Mouse (Mus musculus): ENCODE data around the gene Slc4a1. TPM values are rescaled to one million over a fixed set of nuclear protein-coding genes. Genes with fewer than 3 reads are reported as not detected.

Gene Slc4a1
- polyA plus RNA-seq, 1 experiment from 2014 or later, result 7.2 TPM

GRCm38 (mm10) chr11:102339195-102339594 lies 26.8 kb downstream of the Slc4a1 start:
- Histone ChIP-seq H3K9ac (no peak overlapping the region), H3K27me3 (no peaks in the 10 kb centered on the region), H3K36me3 (no peaks in the 10 kb centered on the region), H3K4me2 (replicated peaks) (no peak overlapping the region), H3K27ac (no peak overlapping the region), H3K4me3 (no peak overlapping the region), H3K9me3 (no peaks in the 10 kb centered on the region), H3K4me1 (peaks cover 7% of the 10 kb centered on the region; the same call in 1 of the 2 replicates)
- no peak for ATAC-seq (ENCODE audit: low FRiP score, low read depth)
- WGBS, result 71% methylated on average over 11 of the region's 11 CpGs

- H3K27me3 ChIP-seq, result no peaks in the 10 kb centered on the region
- no peaks in the 10 kb centered on the region for H3K9me3 ChIP-seq
- H3K4me2 ChIP-seq (replicated peaks), result no peak overlapping the region
- H3K36me3 ChIP-seq, result no peaks in the 10 kb centered on the region
- no peak for ATAC-seq (ENCODE audit: low FRiP score, low read depth)
- no peak overlapping the region for H3K4me3 ChIP-seq
- H3K4me1 ChIP-seq, result peaks cover 7% of the 10 kb centered on the region; the same call in 1 of the 2 replicates
- WGBS, result 33% methylated on average over 3 of the region's 3 CpGs
- no peak overlapping the region for H3K9ac ChIP-seq
- no peak overlapping the region for H3K27ac ChIP-seq
Observed at GRCm38 (mm10) chr11:102338561-102338960, 27.4 kb downstream of the Slc4a1 start.

- H3K4me3 ChIP-seq, result no peak overlapping the region
- WGBS, result 22% methylated on average over 1 of the region's 1 CpGs
- ATAC-seq (ENCODE audit: low FRiP score, low read depth), result no peak
- peaks cover 7% of the 10 kb centered on the region; the same call in 1 of the 2 replicates for H3K4me1 ChIP-seq
- no peak overlapping the region for H3K4me2 ChIP-seq (replicated peaks)
- no peaks in the 10 kb centered on the region for H3K36me3 ChIP-seq
- no peaks in the 10 kb centered on the region for H3K27me3 ChIP-seq
- H3K9ac ChIP-seq, result no peak overlapping the region
- no peaks in the 10 kb centered on the region for H3K9me3 ChIP-seq
- H3K27ac ChIP-seq, result no peak overlapping the region
Observed at GRCm38 (mm10) chr11:102337921-102338320, 28.1 kb downstream of the Slc4a1 start.

GRCm38 (mm10) chr11:102336191-102336590 lies 29.8 kb downstream of the Slc4a1 start:
- H3K27ac ChIP-seq, result no peak overlapping the region
- no peak overlapping the region for H3K4me3 ChIP-seq
- 65% methylated on average over 1 of the region's 1 CpGs for WGBS
- H3K9me3 ChIP-seq, result no peaks in the 10 kb centered on the region
- H3K36me3 ChIP-seq, result no peaks in the 10 kb centered on the region
- ATAC-seq (ENCODE audit: low FRiP score, low read depth), result no peak
- H3K9ac ChIP-seq, result no peak overlapping the region
- no peak overlapping the region for H3K4me2 ChIP-seq (replicated peaks)
- H3K4me1 ChIP-seq, result peaks cover 7% of the 10 kb centered on the region; the same call in 1 of the 2 replicates
- H3K27me3 ChIP-seq, result no peaks in the 10 kb centered on the region

- Histone ChIP-seq H3K9me3 (no peaks in the 10 kb centered on the region), H3K9ac (no peak overlapping the region; the same call in 1 of the 2 replicates), H3K4me3 (no peak overlapping the region), H3K27ac (no peak overlapping the region), H3K4me2 (replicated peaks) (no peak overlapping the region), H3K4me1 (peaks cover 7% of the 10 kb centered on the region; the same call in 1 of the 2 replicates), H3K36me3 (no peaks in the 10 kb centered on the region), H3K27me3 (no peaks in the 10 kb centered on the region)
- ATAC-seq (ENCODE audit: low FRiP score, low read depth), result no peak
- WGBS, result 42% methylated on average over 9 of the region's 9 CpGs
Observed at GRCm38 (mm10) chr11:102334973-102335700, 30.9 kb downstream of the Slc4a1 start.

- Histone ChIP-seq H3K36me3 (no peaks in the 10 kb centered on the region), H3K9me3 (no peaks in the 10 kb centered on the region), H3K27ac (no peak overlapping the region), H3K4me3 (no peak overlapping the region), H3K4me1 (peaks cover 3% of the 10 kb centered on the region; the same call in 1 of the 2 replicates), H3K9ac (no peak overlapping the region), H3K27me3 (no peaks in the 10 kb centered on the region), H3K4me2 (replicated peaks) (no peak overlapping the region)
- WGBS, result 67% methylated on average over 4 of the region's 4 CpGs
- no peak for ATAC-seq (ENCODE audit: low FRiP score, low read depth)
Observed at GRCm38 (mm10) chr11:102334010-102334409, 32.0 kb downstream of the Slc4a1 start.

- no peak overlapping the region for H3K4me3 ChIP-seq
- H3K27ac ChIP-seq, result no peak overlapping the region
- no peak overlapping the region for H3K9ac ChIP-seq
Observed at GRCm38 (mm10) chr11:102333061-102333460, 32.9 kb downstream of the Slc4a1 start.

GRCm38 (mm10) chr11:102331806-102332205 lies 34.2 kb downstream of the Slc4a1 start:
- WGBS, result 52% methylated on average over 4 of the region's 4 CpGs

More at GRCm38 (mm10) chr11:102333061-102333460, 32.9 kb downstream of the Slc4a1 start:
- ATAC-seq (ENCODE audit: low FRiP score, low read depth), result no peak
- H3K9me3 ChIP-seq, result no peaks in the 10 kb centered on the region
- H3K36me3 ChIP-seq, result no peaks in the 10 kb centered on the region
- H3K4me1 ChIP-seq, result no peaks in the 10 kb centered on the region
- no peak overlapping the region for H3K4me2 ChIP-seq (replicated peaks)
- no peaks in the 10 kb centered on the region for H3K27me3 ChIP-seq

GRCm38 (mm10) chr11:102330039-102330438 lies 36.0 kb downstream of the Slc4a1 start:
- no peak overlapping the region for H3K9ac ChIP-seq
- no peaks in the 10 kb centered on the region for H3K36me3 ChIP-seq
- peaks cover 3% of the 10 kb centered on the region; the same call in 1 of the 2 replicates for H3K27me3 ChIP-seq
- no peak overlapping the region for H3K27ac ChIP-seq
- 71% methylated on average over 3 of the region's 3 CpGs for WGBS
- no peaks in the 10 kb centered on the region for H3K9me3 ChIP-seq
- no peak for ATAC-seq (ENCODE audit: low FRiP score, low read depth)
- H3K4me2 ChIP-seq (replicated peaks), result no peak overlapping the region
- H3K4me1 ChIP-seq, result no peaks in the 10 kb centered on the region
- no peak overlapping the region for H3K4me3 ChIP-seq

More at GRCm38 (mm10) chr11:102331806-102332205, 34.2 kb downstream of the Slc4a1 start:
- ATAC-seq (ENCODE audit: low FRiP score, low read depth), result no peak
- H3K4me1 ChIP-seq, result no peaks in the 10 kb centered on the region
- H3K9me3 ChIP-seq, result no peaks in the 10 kb centered on the region
- H3K36me3 ChIP-seq, result no peaks in the 10 kb centered on the region
- H3K27ac ChIP-seq, result no peak overlapping the region
- H3K4me3 ChIP-seq, result no peak overlapping the region
- no peak overlapping the region for H3K9ac ChIP-seq
- H3K27me3 ChIP-seq, result 0 out of 2 replicates have a peak, but pooled peaks cover 3% of the 10 kb centered on the region
- H3K4me2 ChIP-seq (replicated peaks), result no peak overlapping the region

- no peak overlapping the region for H3K27ac ChIP-seq
- H3K9me3 ChIP-seq, result no peaks in the 10 kb centered on the region
- no peak overlapping the region for H3K4me2 ChIP-seq (replicated peaks)
- no peak for ATAC-seq (ENCODE audit: low FRiP score, low read depth)
- no peak overlapping the region for H3K9ac ChIP-seq
- peaks cover 3% of the 10 kb centered on the region; the same call in 1 of the 2 replicates for H3K27me3 ChIP-seq
- H3K4me1 ChIP-seq, result no peaks in the 10 kb centered on the region
- no peak overlapping the region for H3K4me3 ChIP-seq
- no peaks in the 10 kb centered on the region for H3K36me3 ChIP-seq
Observed at GRCm38 (mm10) chr11:102329518-102329917, 36.5 kb downstream of the Slc4a1 start.

GRCm38 (mm10) chr11:102327839-102328238 lies 38.2 kb downstream of the Slc4a1 start:
- Histone ChIP-seq H3K27me3 (peaks cover 3% of the 10 kb centered on the region; the same call in 1 of the 2 replicates), H3K4me1 (no peaks in the 10 kb centered on the region), H3K4me3 (no peak overlapping the region), H3K9ac (no peak overlapping the region), H3K36me3 (no peaks in the 10 kb centered on the region), H3K4me2 (replicated peaks) (no peak overlapping the region), H3K27ac (no peak overlapping the region), H3K9me3 (no peaks in the 10 kb centered on the region)
- ATAC-seq (ENCODE audit: low FRiP score, low read depth), result no peak
- 88% methylated on average over 7 of the region's 7 CpGs for WGBS

GRCm38 (mm10) chr11:102327250-102327649 lies 38.8 kb downstream of the Slc4a1 start:
- no peak for ATAC-seq (ENCODE audit: low FRiP score, low read depth)

More at GRCm38 (mm10) chr11:102327250-102327649, 38.8 kb downstream of the Slc4a1 start:
- Histone ChIP-seq H3K27me3 (peaks cover 3% of the 10 kb centered on the region; the same call in 1 of the 2 replicates), H3K4me1 (no peaks in the 10 kb centered on the region), H3K9me3 (no peaks in the 10 kb centered on the region), H3K9ac (no peak overlapping the region), H3K27ac (no peak overlapping the region), H3K4me2 (replicated peaks) (no peak overlapping the region), H3K36me3 (no peaks in the 10 kb centered on the region), H3K4me3 (no peak overlapping the region)
- WGBS, result 66% methylated on average over 5 of the region's 5 CpGs
